Mouse (Mus musculus): ENCODE results near the gene Arhgef3.

GRCm38 (mm10) chr14:27168387-27168786, 53.7 kb downstream of the Arhgef3 start:
- TF ChIP-seq CTCF (IDR thresholded peaks at IDR 0.05; ENCODE audit: low read depth, low read length) (no peak), TAL1 (conservative IDR thresholded peaks at IDR 0.05; ENCODE audit: low read depth, low read length) (no peak), POLR2AphosphoS5 (IDR thresholded peaks at IDR 0.05; ENCODE audit: insufficient replicate concordance, low read depth, low read length) (no peak), GATA1 (IDR thresholded peaks at IDR 0.05; ENCODE audit: borderline replicate concordance, low read length) (no peak)

All from G1E (cell line).